Mouse (Mus musculus): ENCODE data around the gene Sec14l1.

Sec14l1 gene

GRCm38 (mm10) chr11:117153553-117153952 lies 38.6 kb downstream of the Sec14l1 start:
- no peak for DNase-seq (ENCODE audit: low spot score in 2 of 2)

GRCm38 (mm10) chr11:117154088-117154815 lies 39.3 kb downstream of the Sec14l1 start:
- DNase-seq (ENCODE audit: low spot score in 2 of 2) = no peak

GRCm38 (mm10) chr11:117156725-117157124 lies 41.8 kb downstream of the Sec14l1 start:
- DNase-seq (ENCODE audit: low spot score in 2 of 2) = no peak

- no peak for DNase-seq (ENCODE audit: low spot score in 2 of 2)
Measured at GRCm38 (mm10) chr11:117158343-117158742, 43.4 kb downstream of the Sec14l1 start.

- DNase-seq (ENCODE audit: low spot score in 2 of 2) = no peak
Measured at GRCm38 (mm10) chr11:117159257-117159945, 44.4 kb downstream of the Sec14l1 start.

GRCm38 (mm10) chr11:117159946-117160307 lies 45.0 kb downstream of the Sec14l1 start:
- DNase-seq (ENCODE audit: low spot score in 2 of 2) = no peak

GRCm38 (mm10) chr11:117160791-117161190 lies 45.8 kb downstream of the Sec14l1 start:
- DNase-seq (ENCODE audit: low spot score in 2 of 2) = no peak

- no peak for DNase-seq (ENCODE audit: low spot score in 2 of 2)
Measured at GRCm38 (mm10) chr11:117161574-117161973, 46.6 kb downstream of the Sec14l1 start.

GRCm38 (mm10) chr11:117163098-117163497 lies 48.1 kb downstream of the Sec14l1 start:
- DNase-seq (ENCODE audit: low spot score in 2 of 2) = no peak

GRCm38 (mm10) chr11:117163771-117164170 lies 48.8 kb downstream of the Sec14l1 start:
- DNase-seq (ENCODE audit: low spot score in 2 of 2) = no peak

GRCm38 (mm10) chr11:117168278-117169087 lies 53.5 kb downstream of the Sec14l1 start:
- DNase-seq (ENCODE audit: low spot score in 2 of 2) = no peak

GRCm38 (mm10) chr11:117169088-117169635 lies 54.2 kb downstream of the Sec14l1 start:
- DNase-seq (ENCODE audit: low spot score in 2 of 2) = no peak

- no peak for DNase-seq (ENCODE audit: low spot score in 2 of 2)
Measured at GRCm38 (mm10) chr11:117169801-117170565, 55.0 kb downstream of the Sec14l1 start.

GRCm38 (mm10) chr11:117174098-117174892 lies 59.3 kb downstream of the Sec14l1 start:
- DNase-seq (ENCODE audit: low spot score in 2 of 2) = no peak

- DNase-seq (ENCODE audit: low spot score in 2 of 2) = peak in 1 of 2 experiments; percentile 43
Measured at GRCm38 (mm10) chr11:117174924-117175323, 60.0 kb downstream of the Sec14l1 start.

- peak in 1 of 2 experiments; percentile 58 for DNase-seq (ENCODE audit: low spot score in 2 of 2)
Measured at GRCm38 (mm10) chr11:117175472-117175871, 60.5 kb downstream of the Sec14l1 start.

- peak; percentile 43 to 77 for DNase-seq (ENCODE audit: low spot score in 2 of 2)
Measured at GRCm38 (mm10) chr11:117176304-117176703, 61.3 kb downstream of the Sec14l1 start.

GRCm38 (mm10) chr11:117176900-117177299 lies 61.9 kb downstream of the Sec14l1 start:
- DNase-seq (ENCODE audit: low spot score in 2 of 2) = no peak

- DNase-seq (ENCODE audit: low spot score in 2 of 2) = peak; percentile 82 to 92
Measured at GRCm38 (mm10) chr11:117177303-117177979, 62.5 kb downstream of the Sec14l1 start.

- DNase-seq (ENCODE audit: low spot score in 2 of 2) = no peak
Measured at GRCm38 (mm10) chr11:117179902-117180301, 64.9 kb downstream of the Sec14l1 start.

Measured in spleen, postnatal 4 days (tissue).